Mouse (Mus musculus) cerebral cortex, adult 2 months (tissue): ENCODE data around the gene Zfp316.

Source experiments
- WGBS: fragments of 180-500 bp; shearing (Covaris S2); methylation state at CpG from one replicate; pipeline ENCODE4 v1.1.7; 2018; 5-methylcytosine and 5-hydroxymethylcytosine counted together

Zfp316 gene

DNA sequence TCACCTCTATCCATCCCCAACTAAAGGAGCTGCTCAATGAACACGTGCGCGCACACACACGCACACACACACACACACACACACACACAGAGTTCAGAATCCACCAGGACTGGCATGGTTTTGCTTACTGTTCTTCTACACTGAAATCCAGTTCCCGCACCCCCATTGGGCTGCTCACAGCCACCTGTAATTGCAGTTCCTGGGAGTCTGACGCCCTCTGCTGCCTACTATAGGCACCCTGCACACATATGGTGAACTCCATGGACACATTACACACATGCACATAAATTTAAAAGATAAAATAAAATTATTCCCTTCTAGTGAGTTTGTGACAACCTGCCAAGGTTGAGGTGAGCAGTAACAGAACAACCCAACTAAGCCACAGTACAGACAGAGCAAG is 14.9 kb upstream of the Zfp316 start:
- WGBS: 55% methylated on average over 6 of the region's 6 CpGs

GRCm38 (mm10) chr5:143279247-143279646 is 9.4 kb upstream of the Zfp316 start:
- 54% methylated on average over 10 of the region's 10 CpGs for WGBS

DNA sequence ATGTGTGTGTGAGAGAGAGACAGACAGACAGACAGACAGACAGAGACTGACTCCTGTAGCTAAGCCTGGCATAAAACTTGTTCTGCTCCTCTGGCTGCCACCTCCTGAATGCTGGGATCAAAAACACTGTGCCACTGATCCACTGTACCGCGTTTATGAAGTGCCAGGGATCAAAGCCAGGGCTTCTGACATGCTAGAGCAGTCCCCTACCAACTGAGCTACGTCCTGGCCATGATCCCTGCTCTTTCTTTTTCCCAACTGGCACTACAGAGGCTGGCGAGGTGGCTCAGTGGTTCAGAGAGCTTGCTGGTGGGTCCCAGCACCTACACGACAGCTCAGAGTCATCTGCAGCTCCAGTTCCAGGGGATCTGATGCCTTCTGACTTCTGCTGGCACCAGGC is 5.9 kb upstream of the Zfp316 start:
- 56% methylated on average over 5 of the region's 5 CpGs for WGBS

GRCm38 (mm10) chr5:143272540-143273330 is 2.9 kb upstream of the Zfp316 start:
- WGBS: 86% methylated on average over 16 of the region's 16 CpGs

DNA sequence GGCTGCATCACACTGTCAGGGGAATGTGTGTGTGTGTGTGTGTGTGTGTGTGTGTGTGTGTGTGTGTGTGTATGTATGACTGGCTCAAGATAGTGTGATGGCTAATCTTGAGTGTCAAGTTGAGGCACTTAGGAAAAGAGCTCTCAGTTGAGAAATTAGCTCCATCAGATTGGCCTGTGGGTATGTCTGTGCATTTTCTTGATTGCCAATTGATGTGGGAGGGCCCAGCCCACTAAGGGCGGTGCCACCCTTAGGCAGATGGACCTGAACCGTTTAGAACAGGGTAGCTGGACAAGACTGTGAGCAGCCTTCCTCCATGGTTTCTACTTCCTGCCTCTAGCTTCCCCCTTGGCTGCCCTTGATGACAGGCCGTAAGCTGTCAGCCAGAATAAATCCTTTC is 2.3 kb upstream of the Zfp316 start:
- WGBS: 68% methylated on average over 3 of the region's 3 CpGs

- WGBS: 34% methylated on average over 6 of the region's 6 CpGs
These were observed 1.8 kb upstream of the Zfp316 start for GRCm38 (mm10) chr5:143271642-143272041.

- WGBS: 2% methylated on average over 12 of the region's 12 CpGs
These were observed 313 bp upstream of the Zfp316 start for GRCm38 (mm10) chr5:143270151-143270519.

DNA sequence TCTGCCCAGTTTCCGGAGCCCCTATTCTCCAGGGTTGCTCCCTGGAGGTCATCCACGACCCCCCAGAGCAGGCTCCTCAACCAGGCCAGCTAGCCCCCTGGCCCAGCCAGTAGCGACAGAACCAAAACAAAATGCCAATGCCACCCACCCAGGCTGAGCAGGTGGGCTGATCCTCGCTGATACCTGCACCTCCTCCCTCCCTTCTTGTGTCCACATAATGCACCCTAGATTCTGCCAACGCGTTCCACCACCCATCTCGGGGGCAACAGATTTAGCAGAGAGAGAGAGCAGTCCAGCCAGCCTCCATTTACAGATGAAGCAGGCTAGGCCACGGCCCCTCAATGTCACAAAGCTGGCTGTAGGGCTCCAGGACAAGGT is 848 bp downstream of the Zfp316 start:
- WGBS: 16% methylated on average over 8 of the region's 8 CpGs

GRCm38 (mm10) chr5:143266794-143267193 is 3.0 kb downstream of the Zfp316 start:
- 76% methylated on average over 6 of the region's 6 CpGs for WGBS

DNA sequence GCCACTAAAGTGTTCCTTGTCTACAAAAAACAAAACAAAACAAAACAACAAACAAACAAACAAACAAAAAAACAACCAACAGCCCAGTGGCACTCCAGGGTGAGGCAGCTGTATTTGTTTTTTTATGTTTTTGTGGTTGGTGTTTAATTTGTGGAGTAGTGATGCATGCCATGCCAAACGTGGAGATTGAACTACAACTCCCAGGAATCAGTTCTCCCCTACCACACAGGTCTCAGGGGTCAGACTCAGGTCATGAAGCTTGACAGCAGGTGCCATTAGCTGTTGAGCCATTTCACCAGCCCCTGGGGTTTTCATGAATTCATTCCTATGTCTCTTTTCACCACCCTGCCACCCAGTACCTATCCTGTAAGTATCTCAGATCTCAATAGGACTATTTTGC is 4.4 kb downstream of the Zfp316 start:
- WGBS: 56% methylated on average over 1 of the region's 1 CpGs

- WGBS: 72% methylated on average over 10 of the region's 10 CpGs
These were observed 5.1 kb downstream of the Zfp316 start for GRCm38 (mm10) chr5:143264689-143265088.

DNA sequence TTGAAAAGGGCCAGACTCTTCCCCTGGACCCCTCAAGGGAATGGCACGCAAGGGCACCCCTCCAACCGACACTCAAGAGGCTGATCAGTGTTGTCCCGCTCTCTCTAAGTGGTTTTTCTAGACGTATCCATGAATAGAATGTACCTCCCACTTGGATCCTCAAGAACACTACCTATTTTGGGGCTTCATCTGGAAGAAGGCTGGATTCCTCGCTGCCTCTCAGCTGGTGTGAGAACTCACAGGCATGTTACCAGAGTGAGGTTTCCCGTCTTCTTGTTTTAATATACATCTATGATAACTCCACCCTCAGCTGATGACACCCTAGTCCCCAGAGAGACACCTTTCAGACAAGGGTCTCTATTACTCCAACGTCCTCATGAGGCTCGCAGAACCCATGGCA is 8.2 kb downstream of the Zfp316 start:
- 45% methylated on average over 8 of the region's 8 CpGs for WGBS

- 94% methylated on average over 5 of the region's 5 CpGs for WGBS
These were observed 14.0 kb downstream of the Zfp316 start for GRCm38 (mm10) chr5:143255802-143256201.

GRCm38 (mm10) chr5:143255131-143255519 is 14.7 kb downstream of the Zfp316 start:
- WGBS: 75% methylated on average over 24 of the region's 24 CpGs

GRCm38 (mm10) chr5:143254487-143255130 is 15.2 kb downstream of the Zfp316 start:
- WGBS: 66% methylated on average over 66 of the region's 66 CpGs

DNA sequence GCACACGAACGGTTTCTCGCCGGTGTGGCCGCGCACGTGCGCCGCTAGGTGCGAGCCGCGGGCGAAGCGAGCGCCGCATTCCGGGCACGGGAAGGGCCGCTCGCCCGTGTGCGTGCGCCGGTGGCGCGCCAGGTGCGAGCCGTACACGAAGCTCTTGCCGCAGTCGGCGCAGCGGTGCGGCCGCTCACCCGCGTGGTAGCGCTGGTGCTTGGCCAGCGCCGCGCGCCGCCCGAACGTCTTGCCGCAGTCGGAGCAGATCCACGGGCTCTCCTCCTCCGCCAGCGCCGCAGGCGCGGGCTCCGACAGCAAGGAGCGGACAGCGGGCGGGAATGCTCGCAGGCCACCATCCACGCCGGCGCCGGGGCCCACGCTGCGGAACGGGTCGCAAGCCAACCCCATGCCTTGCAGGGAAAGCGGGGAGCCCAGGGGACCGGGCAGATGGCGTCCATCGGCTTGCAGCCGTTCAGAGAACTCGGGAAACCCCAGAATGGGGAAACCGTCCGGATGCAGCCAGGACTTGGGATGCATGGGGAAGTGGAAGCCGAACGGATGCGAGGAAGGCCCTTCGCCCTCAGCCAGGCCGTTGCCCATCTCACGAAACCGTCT is 15.8 kb downstream of the Zfp316 start:
- WGBS: 27% methylated on average over 81 of the region's 81 CpGs

- WGBS: 32% methylated on average over 103 of the region's 103 CpGs
These were observed 16.5 kb downstream of the Zfp316 start for GRCm38 (mm10) chr5:143253186-143253880.

- 76% methylated on average over 18 of the region's 18 CpGs for WGBS
These were observed 17.0 kb downstream of the Zfp316 start for GRCm38 (mm10) chr5:143252791-143253185.

- 64% methylated on average over 6 of the region's 6 CpGs for WGBS
These were observed 17.8 kb downstream of the Zfp316 start for GRCm38 (mm10) chr5:143252039-143252438.

DNA sequence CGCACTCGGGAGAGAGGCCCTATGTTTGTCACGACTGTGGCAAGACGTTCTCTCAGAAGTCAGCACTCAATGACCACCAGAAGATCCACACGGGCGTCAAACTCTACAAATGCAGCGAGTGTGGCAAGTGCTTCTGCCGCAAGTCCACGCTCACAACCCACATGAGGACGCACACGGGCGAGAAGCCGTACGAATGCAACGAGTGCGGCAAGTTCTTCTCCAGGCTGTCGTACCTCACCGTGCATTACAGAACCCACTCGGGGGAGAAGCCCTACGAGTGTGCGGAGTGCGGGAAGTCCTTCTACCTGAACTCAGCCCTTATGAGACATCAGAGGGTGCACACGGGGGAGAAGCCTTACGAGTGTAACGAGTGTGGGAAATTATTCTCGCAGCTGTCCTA is 24.9 kb downstream of the Zfp316 start:
- WGBS: 96% methylated on average over 26 of the region's 26 CpGs

DNA sequence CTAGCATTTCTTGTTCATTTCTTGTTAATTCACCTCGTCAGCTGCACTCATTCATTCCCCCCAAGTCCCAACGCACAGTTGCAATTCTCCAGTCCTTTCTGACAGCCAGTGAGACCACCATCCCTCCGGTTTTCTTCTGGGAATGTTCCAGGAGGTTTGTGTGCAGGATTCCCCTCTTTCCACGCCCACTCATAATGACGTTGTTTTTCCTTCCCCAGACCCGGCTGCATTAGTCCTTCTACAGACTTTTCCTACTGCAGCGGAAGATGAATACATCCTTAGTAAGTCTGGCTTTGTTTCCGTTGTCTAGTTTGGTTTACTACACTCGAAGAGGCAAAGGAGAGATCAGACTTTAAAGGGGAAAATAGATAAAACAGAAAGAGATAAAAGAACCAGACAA is 33.8 kb downstream of the Zfp316 start:
- 29% methylated on average over 9 of the region's 9 CpGs for WGBS

DNA sequence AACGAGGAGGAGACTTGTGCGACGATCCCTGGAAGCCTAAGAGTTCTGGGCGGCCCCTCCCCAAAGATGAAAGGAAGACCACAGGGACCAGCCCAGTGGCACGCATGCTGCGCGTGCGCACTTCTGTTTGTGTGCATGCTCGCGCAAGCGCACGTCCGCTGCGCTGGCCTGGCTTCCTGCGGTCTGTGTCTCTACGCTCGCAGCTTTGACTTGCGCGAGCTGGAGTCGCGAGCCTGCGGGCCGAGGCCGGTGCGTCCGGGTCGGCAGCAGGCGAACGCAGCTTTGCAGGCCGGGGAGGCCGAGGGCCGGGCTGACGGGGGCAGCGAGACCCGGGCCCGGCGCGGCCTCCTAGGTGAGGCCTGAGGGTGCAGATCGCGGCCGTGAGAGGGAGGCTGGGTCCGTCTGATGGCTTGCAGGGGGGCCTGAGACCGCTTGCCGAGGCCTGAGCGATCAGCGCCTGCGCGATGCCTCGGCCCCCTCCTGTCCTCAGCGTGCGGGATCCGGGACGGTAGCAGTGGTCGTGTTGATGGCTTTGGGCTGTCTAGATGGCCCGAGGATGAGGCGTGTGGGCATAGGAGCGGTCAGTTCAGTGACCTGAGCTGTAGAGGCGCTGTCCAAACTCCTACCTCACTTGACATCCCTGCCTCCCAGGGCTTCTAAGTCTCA is 34.7 kb downstream of the Zfp316 start, which contains the start of gene Zfp12:
Gene Zfp12 (plus strand): TSS at position 136 of the 666 bp plus-strand sequence.
- under 1% methylated on average over 58 of the region's 58 CpGs for WGBS
